Mouse (Mus musculus) layer of hippocampus, adult 8-10 months (tissue): ENCODE data around the gene D230025D16Rik. TPM values are rescaled to one million over a fixed set of nuclear protein-coding genes. Genes with fewer than 3 reads are reported as not detected.
A peak's percentile ranks its signal among the peaks of the same experiment; 100 is the strongest.
"Not testable (repeated sequence)": the region's sequence is repeated elsewhere in the genome, so short reads cannot be mapped to it uniquely, and the experiment has no call there.

ENCODE experiments used
- DNase-seq, 2 experiments: peaks; one replicate each; pipeline ENCODE4 v3.0.0; 2022; ENCODE audit warnings: low spot score in 2 of 2
- total RNA-seq, 4 experiments: library from RNA; stranded (reverse); gene quantifications; 2 replicates each; pipeline ENCODE4 v1.2.4; 2022

Gene D230025D16Rik
- total RNA-seq = 10 to 100 TPM; 34.1 to 38.6 (median 36.6) TPM

- DNase-seq = peak; percentile 88 to 94
Observed at GRCm38 (mm10) chr8:105224413-105225271, at the start of gene D230025D16Rik. Gene D230025D16Rik, plus strand, starts transcription at chr8:105225145.

GRCm38 (mm10) chr8:105175287-105175686 lies 49.7 kb upstream of the D230025D16Rik start:
- DNase-seq = not testable (repeated sequence)

GRCm38 (mm10) chr8:105178211-105178800 lies 46.6 kb upstream of the D230025D16Rik start:
- DNase-seq = no peak

- DNase-seq = no peak
Observed at GRCm38 (mm10) chr8:105182201-105182600, 42.7 kb upstream of the D230025D16Rik start.

- no peak for DNase-seq
Observed at GRCm38 (mm10) chr8:105186467-105187005, 38.4 kb upstream of the D230025D16Rik start.

GRCm38 (mm10) chr8:105192182-105192581 lies 32.8 kb upstream of the D230025D16Rik start:
- no peak for DNase-seq

GRCm38 (mm10) chr8:105205748-105206147 lies 19.2 kb upstream of the D230025D16Rik start:
- no peak for DNase-seq

GRCm38 (mm10) chr8:105206766-105207275 lies 18.1 kb upstream of the D230025D16Rik start:
- peak; percentile 15 to 31 for DNase-seq

GRCm38 (mm10) chr8:105207675-105208273 lies 17.2 kb upstream of the D230025D16Rik start:
- no peak for DNase-seq

- DNase-seq = no peak
Observed at GRCm38 (mm10) chr8:105209153-105210110, 15.5 kb upstream of the D230025D16Rik start.

GRCm38 (mm10) chr8:105214104-105214503 lies 10.8 kb upstream of the D230025D16Rik start:
- no peak for DNase-seq

- DNase-seq = no peak
Observed at GRCm38 (mm10) chr8:105217926-105218522, 6.9 kb upstream of the D230025D16Rik start.

- DNase-seq = no peak
Observed at GRCm38 (mm10) chr8:105223850-105224249, 1.1 kb upstream of the D230025D16Rik start.

- no peak for DNase-seq
Observed at GRCm38 (mm10) chr8:105225272-105225593, 288 bp downstream of the D230025D16Rik start.

- no peak for DNase-seq
Observed at GRCm38 (mm10) chr8:105225917-105226316, 972 bp downstream of the D230025D16Rik start.

GRCm38 (mm10) chr8:105231503-105232320 lies 6.8 kb downstream of the D230025D16Rik start:
- DNase-seq = no peak

GRCm38 (mm10) chr8:105232321-105232693 lies 7.4 kb downstream of the D230025D16Rik start:
- not testable (repeated sequence) for DNase-seq

- DNase-seq = no peak
Observed at GRCm38 (mm10) chr8:105233126-105233935, 8.4 kb downstream of the D230025D16Rik start.

GRCm38 (mm10) chr8:105235206-105235605 lies 10.3 kb downstream of the D230025D16Rik start:
- no peak for DNase-seq
